Mouse (Mus musculus) cerebellum, adult 9-10 months (tissue): ENCODE measurements around the gene Pcp4.

Source experiments
- DNase-seq: peaks from one replicate; pipeline ENCODE4 v3.0.0; 2022

Pcp4 gene

GRCm38 (mm10) chr16:96488038-96488437 is 20.6 kb downstream of the Pcp4 start:
- DNase-seq = no peak

- DNase-seq = no peak
Observed at GRCm38 (mm10) chr16:96491530-96491929, 24.1 kb downstream of the Pcp4 start.

- no peak for DNase-seq
Observed at GRCm38 (mm10) chr16:96494079-96494478, 26.7 kb downstream of the Pcp4 start.

GRCm38 (mm10) chr16:96498951-96499350 is 31.5 kb downstream of the Pcp4 start:
- DNase-seq = no peak

GRCm38 (mm10) chr16:96501241-96501640 is 33.8 kb downstream of the Pcp4 start:
- DNase-seq = no peak

- DNase-seq = no peak
Observed at GRCm38 (mm10) chr16:96502586-96502985, 35.2 kb downstream of the Pcp4 start.

GRCm38 (mm10) chr16:96514466-96514865 is 47.1 kb downstream of the Pcp4 start:
- no peak for DNase-seq

- no peak for DNase-seq
Observed at GRCm38 (mm10) chr16:96527476-96527875, 60.1 kb downstream of the Pcp4 start.

- DNase-seq = no peak
Observed at GRCm38 (mm10) chr16:96528471-96528870, 61.1 kb downstream of the Pcp4 start.

- no peak for DNase-seq
Observed at GRCm38 (mm10) chr16:96529896-96530568, 62.6 kb downstream of the Pcp4 start.

GRCm38 (mm10) chr16:96530569-96530898 is 63.1 kb downstream of the Pcp4 start:
- no peak for DNase-seq

- DNase-seq = no peak
Observed at GRCm38 (mm10) chr16:96531029-96531428, 63.6 kb downstream of the Pcp4 start.

GRCm38 (mm10) chr16:96533710-96534109 is 66.3 kb downstream of the Pcp4 start:
- DNase-seq = no peak

GRCm38 (mm10) chr16:96535271-96535670 is 67.9 kb downstream of the Pcp4 start:
- DNase-seq = no peak

GRCm38 (mm10) chr16:96536426-96536825 is 69.0 kb downstream of the Pcp4 start:
- no peak for DNase-seq

GRCm38 (mm10) chr16:96539091-96539490 is 71.7 kb downstream of the Pcp4 start:
- no peak for DNase-seq

- DNase-seq = no peak
Observed at GRCm38 (mm10) chr16:96541056-96541455, 73.7 kb downstream of the Pcp4 start.

- no peak for DNase-seq
Observed at GRCm38 (mm10) chr16:96552680-96553079, 85.3 kb downstream of the Pcp4 start.

- DNase-seq = no peak
Observed at GRCm38 (mm10) chr16:96555412-96555811, 88.0 kb downstream of the Pcp4 start.

GRCm38 (mm10) chr16:96556621-96557020 is 89.2 kb downstream of the Pcp4 start:
- DNase-seq = no peak

- no peak for DNase-seq
Observed at GRCm38 (mm10) chr16:96558341-96558740, 90.9 kb downstream of the Pcp4 start.

GRCm38 (mm10) chr16:96559796-96560195 is 92.4 kb downstream of the Pcp4 start:
- no peak for DNase-seq

- DNase-seq = no peak
Observed at GRCm38 (mm10) chr16:96563350-96564257, 96.2 kb downstream of the Pcp4 start.

- DNase-seq = no peak
Observed at GRCm38 (mm10) chr16:96567428-96567827, 100.0 kb downstream of the Pcp4 start.
